Mouse (Mus musculus): ENCODE results near the gene Gabrd. TPM values are rescaled to one million over a fixed set of nuclear protein-coding genes. Genes with fewer than 3 reads are reported as not detected.
A peak's percentile ranks its signal among the peaks of the same experiment; 100 is the strongest.
"Not testable (repeated sequence)": the region's sequence is repeated elsewhere in the genome, so short reads cannot be mapped to it uniquely, and the experiment has no call there.

Gabrd gene
- not detected in 2 replicates for polyA plus RNA-seq (2016; fragmentation: Nextera tagmentation; extraction: Ambion mirVana)

DNA sequence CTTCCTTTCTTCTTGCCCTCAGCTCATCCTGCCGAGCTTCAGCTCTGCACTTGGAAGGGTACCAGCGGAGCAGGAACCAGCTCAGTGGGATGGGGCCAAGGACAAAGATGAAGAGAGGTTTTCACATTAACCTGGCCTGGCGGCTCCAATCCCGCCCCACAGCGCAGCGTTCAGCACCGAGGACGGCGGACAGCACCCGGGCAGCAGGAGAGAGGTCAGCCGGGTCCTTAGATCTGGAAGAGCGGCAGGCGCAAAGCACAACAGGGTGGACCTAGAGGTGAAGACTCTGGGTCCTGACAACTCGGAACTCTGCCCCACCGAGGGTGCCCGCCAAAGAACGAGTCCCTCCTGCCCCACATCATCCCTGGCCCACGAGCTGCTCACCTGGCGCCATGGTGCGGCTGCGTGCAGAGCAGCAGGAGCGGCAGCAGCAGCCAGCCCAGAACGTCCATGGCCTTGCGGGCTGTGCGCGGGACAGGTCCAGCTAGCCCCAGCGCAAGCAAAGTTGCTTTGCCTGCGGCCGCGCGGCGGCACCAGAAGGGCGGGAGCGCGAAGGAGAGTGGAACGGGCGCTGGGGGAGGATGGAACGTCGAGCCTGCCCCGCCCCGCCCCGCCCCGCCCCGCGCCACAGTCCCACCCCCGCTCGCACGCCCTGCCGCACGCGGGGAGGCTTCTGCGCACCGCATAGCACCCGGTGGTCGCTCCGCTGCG, at the start of gene Gabrd:
Gene Gabrd (minus strand): TSS at position 602 of the 711 bp plus-strand sequence.
- WGBS = under 1% methylated on average over 57 of the region's 57 CpGs
- no peak within 1 kb of the TSS for H3K27ac ChIP-seq (replicated peaks)
- no peaks in the 10 kb centered on the region for H3K9me3 ChIP-seq
- H3K4me3 ChIP-seq = peak within 1 kb of the TSS; percentile 58
- peaks cover 61% of the 10 kb centered on the region for H3K27me3 ChIP-seq (replicated peaks; ENCODE audit: low read depth, poor library complexity, severe bottlenecking)
- peaks cover 12% of the 10 kb centered on the region for H3K4me1 ChIP-seq
- DNase-seq (ENCODE audit: low spot score) = peak; percentile 85
- H3K36me3 ChIP-seq (replicated peaks) = no peaks in the 10 kb centered on the region

DNA sequence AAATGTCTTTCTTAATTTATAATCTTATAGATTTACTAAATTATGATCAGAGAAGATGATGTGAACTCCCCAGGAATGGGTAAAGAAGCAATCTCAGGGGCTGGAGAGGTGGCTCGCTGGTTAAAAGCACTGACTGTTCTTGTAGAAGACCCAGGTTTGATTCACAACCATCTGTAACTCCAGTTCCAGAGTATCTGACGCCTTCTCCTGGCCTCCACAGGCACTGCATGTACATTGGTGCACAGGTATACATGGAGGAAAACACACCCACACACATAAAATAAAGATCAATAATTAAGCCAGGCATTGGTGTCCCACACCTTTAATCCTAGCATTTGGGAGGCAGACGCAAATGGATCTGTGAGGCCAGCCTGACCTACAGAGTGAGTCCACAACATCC, 44.9 kb upstream of the Gabrd start:
- no peak overlapping the region for H3K27ac ChIP-seq (replicated peaks)
- no peaks in the 10 kb centered on the region for H3K27me3 ChIP-seq (replicated peaks; ENCODE audit: low read depth, poor library complexity, severe bottlenecking)
- no peak for DNase-seq (ENCODE audit: low spot score)
- no peak overlapping the region for H3K4me3 ChIP-seq
- WGBS = 74% methylated on average over 3 of the region's 3 CpGs
- no peaks in the 10 kb centered on the region for H3K4me1 ChIP-seq
- no peaks in the 10 kb centered on the region for H3K9me3 ChIP-seq
- no peaks in the 10 kb centered on the region for H3K36me3 ChIP-seq (replicated peaks)

DNA sequence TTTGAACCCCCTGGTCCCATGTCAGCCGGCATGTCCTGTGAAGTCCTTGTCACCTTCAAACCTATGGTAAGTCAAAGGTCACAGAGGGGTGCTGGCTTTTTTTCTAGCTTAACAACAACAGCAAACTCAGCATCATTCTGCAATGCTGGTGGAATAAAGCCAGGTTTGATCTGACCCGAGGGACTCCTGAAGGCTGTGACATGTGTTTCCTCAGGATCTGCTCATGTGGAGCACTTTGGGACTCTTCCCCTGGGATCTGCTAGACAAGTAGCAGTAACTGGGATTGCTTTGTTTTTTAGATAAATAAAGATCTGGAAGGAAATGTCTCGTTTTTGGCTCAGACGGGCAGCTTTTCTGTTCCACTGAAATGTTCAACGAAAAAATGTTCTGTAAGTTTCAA, 36.1 kb upstream of the Gabrd start:
- Histone ChIP-seq H3K9me3 (no peaks in the 10 kb centered on the region), H3K36me3 (replicated peaks) (no peaks in the 10 kb centered on the region), H3K27me3 (replicated peaks; ENCODE audit: low read depth, poor library complexity, severe bottlenecking) (no peaks in the 10 kb centered on the region), H3K4me3 (no peak overlapping the region), H3K27ac (replicated peaks) (no peak overlapping the region), H3K4me1 (no peaks in the 10 kb centered on the region)
- 79% methylated on average over 5 of the region's 5 CpGs for WGBS
- no peak for DNase-seq (ENCODE audit: low spot score)

DNA sequence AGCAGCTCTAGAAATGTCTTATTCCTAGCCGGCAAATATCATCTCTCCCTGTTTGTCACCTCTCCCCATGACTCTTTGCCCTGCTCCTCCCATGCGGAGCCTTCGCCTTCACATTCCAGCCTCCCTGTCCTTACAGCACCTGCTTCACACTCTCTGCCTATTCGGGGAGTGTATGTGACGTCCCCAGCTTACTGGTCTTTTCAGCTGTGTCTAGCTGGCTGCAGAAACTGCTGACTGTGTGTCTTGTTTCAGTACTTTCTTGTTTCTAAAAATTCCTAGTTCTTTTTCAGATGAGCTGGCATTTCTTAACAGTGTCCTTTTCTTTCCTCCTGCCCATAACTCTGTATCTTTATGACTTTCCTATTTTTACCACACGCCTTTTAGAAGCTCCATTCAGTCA, 34.4 kb upstream of the Gabrd start:
- no peaks in the 10 kb centered on the region for H3K36me3 ChIP-seq (replicated peaks)
- WGBS = 89% methylated on average over 6 of the region's 6 CpGs
- DNase-seq (ENCODE audit: low spot score) = no peak

DNA sequence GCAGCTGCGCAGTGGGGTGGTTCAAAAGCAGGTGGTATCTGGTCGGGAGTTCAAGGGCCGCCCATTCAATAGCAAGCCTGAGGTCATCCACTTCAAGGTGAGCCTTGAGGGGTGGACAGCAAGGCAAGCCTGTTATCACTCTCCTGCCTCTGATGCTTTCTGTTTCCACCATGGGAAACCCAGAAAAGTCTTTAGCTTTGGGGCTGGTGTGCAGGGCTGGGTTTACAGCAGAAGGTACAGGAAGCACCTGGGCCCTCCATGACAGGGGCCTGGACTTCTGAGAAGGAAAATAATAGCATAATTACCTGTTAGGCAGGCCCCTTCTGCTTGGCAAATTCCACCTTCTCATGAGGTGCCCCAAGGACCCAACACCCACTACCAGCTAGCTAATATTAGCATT, 31.3 kb upstream of the Gabrd start:
- H3K27me3 ChIP-seq (replicated peaks; ENCODE audit: low read depth, poor library complexity, severe bottlenecking) = no peaks in the 10 kb centered on the region
- no peak overlapping the region for H3K27ac ChIP-seq (replicated peaks)
- DNase-seq (ENCODE audit: low spot score) = no peak
- no peaks in the 10 kb centered on the region for H3K9me3 ChIP-seq
- H3K4me1 ChIP-seq = no peaks in the 10 kb centered on the region
- no peak overlapping the region for H3K4me3 ChIP-seq
- WGBS = 91% methylated on average over 3 of the region's 3 CpGs
- 0 out of 2 replicates have a peak, but pooled peaks cover under 1% of the 10 kb centered on the region for H3K36me3 ChIP-seq (replicated peaks)

More for the DNA sequence above, 34.4 kb upstream of the Gabrd start:
- Histone ChIP-seq H3K9me3 (no peaks in the 10 kb centered on the region), H3K27me3 (replicated peaks; ENCODE audit: low read depth, poor library complexity, severe bottlenecking) (no peaks in the 10 kb centered on the region), H3K4me1 (no peaks in the 10 kb centered on the region), H3K4me3 (no peak overlapping the region), H3K27ac (replicated peaks) (no peak overlapping the region)

DNA sequence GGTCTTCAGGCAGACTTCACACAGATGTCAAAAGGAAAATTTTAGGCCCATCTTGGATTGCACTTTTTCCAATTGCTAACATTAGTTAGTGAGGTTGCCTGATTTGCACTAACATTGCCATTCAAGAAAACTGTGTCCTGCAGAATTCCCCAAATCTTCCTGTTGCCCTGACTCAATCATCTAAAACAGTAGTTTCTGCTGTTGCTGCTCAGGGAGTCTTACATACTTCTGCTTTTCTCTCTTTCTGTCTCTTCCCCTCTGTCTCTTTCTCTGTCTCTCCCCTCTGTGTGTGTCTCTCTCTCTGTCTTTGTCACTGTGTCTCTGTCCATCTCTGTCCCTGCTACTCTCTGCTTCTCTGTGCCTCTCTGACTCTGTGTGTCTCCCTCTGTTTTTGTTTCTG, 30.5 kb upstream of the Gabrd start:
- Histone ChIP-seq H3K9me3 (no peaks in the 10 kb centered on the region), H3K4me1 (no peaks in the 10 kb centered on the region), H3K36me3 (replicated peaks) (0 out of 2 replicates have a peak, but pooled peaks cover 4% of the 10 kb centered on the region), H3K27me3 (replicated peaks; ENCODE audit: low read depth, poor library complexity, severe bottlenecking) (no peaks in the 10 kb centered on the region), H3K4me3 (no peak overlapping the region), H3K27ac (replicated peaks) (no peak overlapping the region)
- DNase-seq (ENCODE audit: low spot score) = no peak

DNA sequence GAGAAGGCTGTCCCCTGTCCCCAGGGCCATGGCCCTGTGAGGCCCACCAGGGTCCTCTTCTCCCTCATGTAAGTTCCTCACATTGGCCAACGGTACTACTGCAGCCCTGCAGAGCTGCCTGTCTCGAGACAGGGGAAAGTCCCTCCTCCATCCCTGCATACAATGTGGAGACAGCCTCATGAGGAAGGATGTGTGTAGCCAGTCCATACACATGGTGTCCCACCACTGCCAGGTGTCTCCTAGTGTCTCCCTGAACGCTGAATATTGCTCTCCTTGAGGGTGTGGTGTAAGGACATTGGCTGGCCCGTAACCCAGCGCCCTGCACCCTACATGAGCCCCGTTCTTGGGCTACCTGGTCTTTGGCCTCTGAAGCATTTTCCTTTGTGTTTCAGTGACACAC, 28.4 kb upstream of the Gabrd start:
- peaks cover 6% of the 10 kb centered on the region; the same call in 1 of the 2 replicates for H3K36me3 ChIP-seq (replicated peaks)
- no peaks in the 10 kb centered on the region for H3K9me3 ChIP-seq
- no peaks in the 10 kb centered on the region for H3K4me1 ChIP-seq
- no peak overlapping the region for H3K4me3 ChIP-seq
- H3K27me3 ChIP-seq (replicated peaks; ENCODE audit: low read depth, poor library complexity, severe bottlenecking) = no peaks in the 10 kb centered on the region
- WGBS = 82% methylated on average over 6 of the region's 6 CpGs
- no peak for DNase-seq (ENCODE audit: low spot score)
- no peak overlapping the region for H3K27ac ChIP-seq (replicated peaks)

DNA sequence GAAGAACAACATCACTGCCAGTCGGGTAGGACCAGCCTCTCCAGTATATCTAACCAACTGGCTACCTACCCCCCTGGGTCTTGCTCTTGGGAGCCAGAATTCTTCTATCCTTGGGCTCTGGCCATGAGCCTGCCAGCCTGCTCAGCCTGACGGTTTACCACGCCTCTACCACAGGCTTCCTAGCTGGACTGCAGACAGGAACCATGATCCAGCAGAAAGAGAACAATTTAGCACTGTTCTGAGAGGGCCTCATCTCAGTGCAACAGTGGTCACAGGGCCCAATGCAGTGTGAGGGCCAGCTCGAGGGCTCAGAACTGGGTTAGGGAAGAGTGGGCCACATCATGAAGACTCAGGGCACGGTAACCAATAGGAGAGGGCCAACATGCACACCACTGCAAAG, 26.1 kb upstream of the Gabrd start:
- 87% methylated on average over 5 of the region's 5 CpGs for WGBS
- Histone ChIP-seq H3K27ac (replicated peaks) (no peak overlapping the region), H3K9me3 (no peaks in the 10 kb centered on the region), H3K4me1 (no peaks in the 10 kb centered on the region), H3K36me3 (replicated peaks) (peaks cover 29% of the 10 kb centered on the region), H3K4me3 (no peak overlapping the region), H3K27me3 (replicated peaks; ENCODE audit: low read depth, poor library complexity, severe bottlenecking) (no peaks in the 10 kb centered on the region)
- DNase-seq (ENCODE audit: low spot score) = no peak

DNA sequence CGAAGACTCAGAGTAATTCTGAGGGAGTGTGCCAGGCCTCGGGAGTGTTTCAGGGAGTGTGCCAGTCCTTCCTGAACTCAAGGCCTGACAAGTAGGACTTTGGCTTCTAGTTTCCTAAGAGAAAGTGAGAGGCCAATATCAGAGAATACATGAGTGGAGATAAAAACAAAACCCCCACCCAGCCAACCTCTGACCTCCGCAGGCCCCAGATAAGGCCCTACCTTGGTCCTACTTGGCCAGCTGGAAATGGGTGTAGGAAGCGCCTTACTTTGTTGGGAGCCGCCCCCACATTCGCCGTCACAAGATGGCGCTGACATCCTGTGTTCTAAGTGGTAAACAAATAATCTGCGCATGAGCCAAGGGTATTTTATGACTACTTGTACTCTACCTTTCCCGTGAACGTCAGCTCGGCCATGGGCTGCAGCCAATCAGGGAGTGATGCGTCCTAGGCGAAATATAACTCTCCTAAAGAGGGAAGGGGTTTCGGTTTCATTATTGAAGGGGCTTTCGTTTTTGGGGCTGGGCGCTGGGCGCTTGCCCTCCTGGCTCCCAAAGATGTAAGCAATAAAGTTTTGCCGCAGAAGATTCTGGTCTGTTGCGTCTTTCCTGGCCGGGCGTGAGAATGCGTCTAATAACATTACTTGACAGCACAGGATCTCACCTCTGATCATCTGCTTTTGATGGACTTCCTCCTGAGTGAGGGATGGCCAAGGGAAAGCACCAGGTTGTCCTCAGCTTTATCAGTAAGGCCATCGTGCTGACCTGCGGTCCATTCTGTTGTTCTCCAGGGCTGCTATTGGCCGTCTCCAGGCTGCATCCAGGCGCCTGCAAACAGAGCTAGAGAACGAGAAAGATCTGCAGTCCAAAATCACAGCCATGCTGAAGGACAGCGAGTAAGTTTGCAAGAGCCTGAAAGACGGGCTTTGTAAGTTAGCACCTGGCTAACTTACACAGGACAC, 23.8 kb upstream of the Gabrd start:
- not testable (repeated sequence) for DNase-seq (ENCODE audit: low spot score); H3K27ac ChIP-seq (replicated peaks); H3K27me3 ChIP-seq (replicated peaks; ENCODE audit: low read depth, poor library complexity, severe bottlenecking); H3K9me3 ChIP-seq; H3K4me3 ChIP-seq; H3K4me1 ChIP-seq
- WGBS = 87% methylated on average over 22 of the region's 30 CpGs
- H3K36me3 ChIP-seq (replicated peaks) = peaks cover 38% of the 10 kb centered on the region

DNA sequence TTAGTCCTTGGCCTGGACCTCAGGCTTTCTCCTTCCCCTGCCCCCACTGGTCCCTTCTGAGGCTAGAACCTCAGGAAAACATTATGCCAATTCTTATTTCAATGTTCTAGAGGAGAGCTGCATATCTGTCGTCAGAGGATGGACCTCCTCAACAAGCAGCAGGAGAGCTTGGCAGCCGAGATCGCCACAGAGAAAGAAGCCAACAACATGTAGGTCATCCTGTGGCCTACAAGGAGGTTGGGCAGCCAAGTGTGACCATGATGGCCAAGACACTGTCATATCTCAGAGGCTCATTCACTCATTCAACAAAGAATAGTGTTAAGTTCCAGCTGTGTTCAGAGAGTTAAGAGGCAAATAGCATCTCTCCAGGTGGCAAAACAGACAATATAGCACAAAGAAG, 22.2 kb upstream of the Gabrd start:
- no peak overlapping the region for H3K4me3 ChIP-seq
- H3K36me3 ChIP-seq (replicated peaks) = peaks cover 38% of the 10 kb centered on the region
- no peak overlapping the region for H3K27ac ChIP-seq (replicated peaks)
- no peaks in the 10 kb centered on the region for H3K9me3 ChIP-seq
- 88% methylated on average over 3 of the region's 3 CpGs for WGBS
- H3K27me3 ChIP-seq (replicated peaks; ENCODE audit: low read depth, poor library complexity, severe bottlenecking) = no peaks in the 10 kb centered on the region
- no peak for DNase-seq (ENCODE audit: low spot score)
- H3K4me1 ChIP-seq = no peaks in the 10 kb centered on the region

DNA sequence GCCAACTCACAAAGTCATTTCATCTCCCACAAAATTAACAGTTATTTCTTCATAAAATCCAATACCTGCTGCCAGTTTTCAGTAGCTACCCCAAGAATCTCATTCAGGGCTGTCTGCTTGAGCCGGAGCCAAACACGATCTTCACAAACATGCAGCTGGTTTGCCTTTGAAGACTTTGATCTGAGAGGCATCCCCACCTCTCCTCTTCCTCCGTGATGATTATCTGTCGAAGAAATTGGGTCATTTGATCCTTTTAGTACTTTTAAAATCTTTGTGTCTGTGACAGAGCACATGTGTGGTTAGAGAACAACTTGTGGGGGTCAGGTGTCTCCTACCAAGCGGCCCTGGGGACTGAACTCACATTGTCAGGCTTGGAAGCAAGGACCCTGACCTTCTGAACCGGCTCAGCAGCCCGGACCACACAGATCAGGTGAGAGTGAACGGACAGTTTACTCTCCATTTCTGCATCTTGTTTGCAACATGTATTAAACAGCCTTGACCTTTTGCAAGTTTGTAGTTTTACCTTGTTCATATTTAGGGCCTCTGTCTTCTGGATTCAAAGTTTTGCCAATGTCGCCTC, 16.8 kb upstream of the Gabrd start:
- H3K27ac ChIP-seq (replicated peaks) = no peak overlapping the region
- H3K27me3 ChIP-seq (replicated peaks; ENCODE audit: low read depth, poor library complexity, severe bottlenecking) = no peaks in the 10 kb centered on the region
- WGBS = 84% methylated on average over 9 of the region's 9 CpGs
- H3K9me3 ChIP-seq = no peaks in the 10 kb centered on the region
- no peak overlapping the region for H3K4me3 ChIP-seq
- H3K36me3 ChIP-seq (replicated peaks) = peaks cover 17% of the 10 kb centered on the region; the same call in 1 of the 2 replicates
- peaks cover 4% of the 10 kb centered on the region for H3K4me1 ChIP-seq
- DNase-seq (ENCODE audit: low spot score) = no peak

DNA sequence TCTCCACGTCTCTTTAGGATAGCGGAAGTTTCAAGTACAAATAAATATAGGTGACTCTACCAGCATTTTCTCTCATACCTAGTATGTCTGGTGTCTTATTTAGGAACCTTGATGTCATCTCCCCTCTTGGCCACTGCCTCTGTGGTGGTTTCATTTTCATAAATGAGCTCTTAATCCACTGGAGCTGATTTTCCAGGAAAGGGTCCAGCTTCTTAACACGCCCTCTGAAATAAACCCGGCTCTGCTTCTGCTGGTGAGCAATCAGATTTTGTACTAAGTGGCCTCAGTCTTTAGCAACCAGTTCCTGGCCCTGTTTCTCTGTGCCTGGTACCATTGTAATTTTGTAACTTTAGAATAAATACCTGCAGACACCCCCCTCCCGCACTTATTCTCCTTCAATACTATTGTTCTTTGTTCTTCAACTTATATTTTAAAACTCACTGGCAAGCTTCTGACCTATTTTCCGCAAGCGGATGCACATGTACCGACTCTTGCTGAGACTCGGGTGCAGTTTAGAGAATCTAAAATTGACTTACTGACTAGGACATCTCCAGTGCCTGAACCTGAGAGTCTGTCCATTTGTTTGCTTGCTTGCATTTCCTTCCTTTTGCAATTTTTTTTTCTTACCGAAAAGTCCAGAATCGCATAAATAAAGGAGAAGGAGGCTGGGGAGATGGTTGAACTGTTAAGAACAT, 15.9 kb upstream of the Gabrd start:
- DNase-seq (ENCODE audit: low spot score) = no peak
- Histone ChIP-seq H3K9me3 (no peaks in the 10 kb centered on the region), H3K36me3 (replicated peaks) (peaks cover 8% of the 10 kb centered on the region; the same call in 1 of the 2 replicates), H3K27me3 (replicated peaks; ENCODE audit: low read depth, poor library complexity, severe bottlenecking) (no peaks in the 10 kb centered on the region), H3K27ac (replicated peaks) (no peak overlapping the region), H3K4me1 (peaks cover 8% of the 10 kb centered on the region), H3K4me3 (no peak overlapping the region)
- WGBS = 90% methylated on average over 11 of the region's 11 CpGs

Measured in embryonic facial prominence, embryonic 10.5 days (tissue).